Mouse (Mus musculus) cerebellum, postnatal 10 days (tissue): ENCODE measurements at regions not wholly inside any gene's neighbourhood (a gene's known extent, or its start where the extent isn't known, plus 50 kb on each side); places are given as distances from the start of the nearest gene placed in this dataset.
A peak's percentile ranks its signal among the peaks of the same experiment; 100 is the strongest.
"Not testable (repeated sequence)": the region's sequence is repeated elsewhere in the genome, so short reads cannot be mapped to it uniquely, and the experiment has no call there.

Experiments used
- DNase-seq, 2 experiments: peaks; one replicate each; pipeline ENCODE4 v3.0.0; 2021; ENCODE audit warnings: mixed read lengths in 2 of 2

GRCm38 (mm10) chr2:116444163-116444562 is 378.5 kb upstream of the Meis2 start:
- no peak for DNase-seq

GRCm38 (mm10) chr2:116440252-116440651 is 374.6 kb upstream of the Meis2 start:
- DNase-seq, result no peak

- no peak for DNase-seq
Measured at GRCm38 (mm10) chr2:116433481-116433880, 367.8 kb upstream of the Meis2 start.

GRCm38 (mm10) chr2:116424131-116424530 is 358.5 kb upstream of the Meis2 start:
- no peak for DNase-seq

GRCm38 (mm10) chr2:116417428-116418195 is 352.0 kb upstream of the Meis2 start:
- no peak for DNase-seq

- DNase-seq, result no peak
Measured at GRCm38 (mm10) chr2:116415742-116416141, 350.1 kb upstream of the Meis2 start.

- no peak for DNase-seq
Measured at GRCm38 (mm10) chr2:116402113-116402512, 336.5 kb upstream of the Meis2 start.

GRCm38 (mm10) chr2:116399966-116400365 is 334.3 kb upstream of the Meis2 start:
- DNase-seq, result no peak

GRCm38 (mm10) chr2:116368811-116369210 is 303.2 kb upstream of the Meis2 start:
- DNase-seq, result no peak

GRCm38 (mm10) chr2:116364136-116364535 is 298.5 kb upstream of the Meis2 start:
- no peak for DNase-seq

GRCm38 (mm10) chr2:116358145-116358544 is 292.5 kb upstream of the Meis2 start:
- DNase-seq, result no peak

GRCm38 (mm10) chr2:116348530-116348914 is 282.9 kb upstream of the Meis2 start:
- peak; percentile 65 to 71 for DNase-seq

GRCm38 (mm10) chr2:116347827-116348529 is 282.3 kb upstream of the Meis2 start:
- peak in 1 of 2 experiments; percentile 11 for DNase-seq

GRCm38 (mm10) chr2:116331801-116332200 is 266.2 kb upstream of the Meis2 start:
- no peak for DNase-seq

GRCm38 (mm10) chr2:116322039-116322770 is 256.6 kb upstream of the Meis2 start:
- no peak for DNase-seq

- DNase-seq, result no peak
Measured at GRCm38 (mm10) chr2:116299551-116299950, 233.9 kb upstream of the Meis2 start.

- no peak for DNase-seq
Measured at GRCm38 (mm10) chr2:116289886-116290285, 224.2 kb upstream of the Meis2 start.

- DNase-seq, result not testable (repeated sequence)
Measured at GRCm38 (mm10) chr2:116243191-116243590, 177.6 kb upstream of the Meis2 start.

GRCm38 (mm10) chr2:116236731-116237130 is 171.1 kb upstream of the Meis2 start:
- DNase-seq, result no peak

- DNase-seq, result no peak
Measured at GRCm38 (mm10) chr2:116232793-116233192, 167.2 kb upstream of the Meis2 start.

GRCm38 (mm10) chr2:116216418-116216817 is 150.8 kb upstream of the Meis2 start:
- peak; percentile 46 to 51 for DNase-seq

GRCm38 (mm10) chr2:116201248-116202223 is 135.9 kb upstream of the Meis2 start:
- no peak for DNase-seq
